Mouse (Mus musculus) lung, postnatal 10 days (tissue): Measurements from ENCODE around the gene Akr1b7.
A peak's percentile ranks its signal among the peaks of the same experiment; 100 is the strongest.

ENCODE experiments used
- DNase-seq: peaks from one replicate; pipeline ENCODE4 v3.0.0; 2021

Akr1b7 gene

GRCm38 (mm10) chr6:34441556-34442257 is 29.6 kb downstream of the Akr1b7 start:
- peak; percentile 20 for DNase-seq

- DNase-seq: no peak
These were observed 31.7 kb downstream of the Akr1b7 start for GRCm38 (mm10) chr6:34443791-34444190.

GRCm38 (mm10) chr6:34447961-34448360 is 35.8 kb downstream of the Akr1b7 start:
- DNase-seq: peak; percentile 85

GRCm38 (mm10) chr6:34448696-34449095 is 36.6 kb downstream of the Akr1b7 start:
- no peak for DNase-seq

GRCm38 (mm10) chr6:34452963-34453770 is 41.0 kb downstream of the Akr1b7 start:
- DNase-seq: peak; percentile 56

GRCm38 (mm10) chr6:34459456-34459855 is 47.3 kb downstream of the Akr1b7 start:
- no peak for DNase-seq

- no peak for DNase-seq
These were observed 48.5 kb downstream of the Akr1b7 start for GRCm38 (mm10) chr6:34460651-34461050.

- no peak for DNase-seq
These were observed 51.4 kb downstream of the Akr1b7 start for GRCm38 (mm10) chr6:34463582-34463981.

GRCm38 (mm10) chr6:34471434-34472110 is 59.4 kb downstream of the Akr1b7 start:
- DNase-seq: no peak
